Mouse (Mus musculus): ENCODE data around the gene Teddm1a.

GRCm38 (mm10) chr1:153909213-153909962 lies 17.8 kb downstream of the Teddm1a start:
- TF ChIP-seq POLR2AphosphoS2 (IDR thresholded peaks at IDR 0.05; ENCODE audit: insufficient read length, low read depth) (no peak), TCF12 (IDR thresholded peaks at IDR 0.05; ENCODE audit: insufficient read depth, poor library complexity, severe bottlenecking) (no peak), POLR2A (IDR thresholded peaks at IDR 0.05; ENCODE audit: insufficient read length, low read depth) (no peak), E2F4 (IDR thresholded peaks at IDR 0.05; ENCODE audit: insufficient read depth) (no peak), MYOG (IDR thresholded peaks at IDR 0.05; ENCODE audit: control insufficient read depth in 1 of 3, insufficient read depth in 1 of 3, insufficient read length in 2 of 3, low read depth in 2 of 3) (no peak)

Measured in myocyte (in vitro differentiated cells).